Mouse (Mus musculus) MEL (cell line): ENCODE measurements around the gene Ttc6.

Experiments
- CTCF ChIP-seq, 3 experiments: IDR thresholded peaks in 2 of 3; conservative IDR thresholded peaks in 1 of 3; 2 replicates each; pipeline ENCODE4 v1.5.1; 2011 to 2012; ENCODE audit warnings: low read length in 3 of 3, low read depth in 2 of 3, mild to moderate bottlenecking in 2 of 3, improper control_type of control experiment in 1 of 3, inconsistent platforms in 1 of 3, mixed read lengths in 1 of 3, moderate library complexity in 1 of 3; ENCODE audit not compliant: control insufficient read depth in 1 of 3, insufficient read depth in 1 of 3, poor library complexity in 1 of 3, severe bottlenecking in 1 of 3
- E2F4 ChIP-seq: IDR thresholded peaks from 2 replicates; pipeline ENCODE4 v1.6.1; 2011; ENCODE audit warnings: low read depth, low read length, improper control_type of control experiment, borderline replicate concordance
- EP300 ChIP-seq, 2 experiments: IDR thresholded peaks; 2 replicates each; pipeline ENCODE4 v1.6.1; 2011; ENCODE audit warnings: improper control_type of control experiment in 2 of 2, low read length in 2 of 2, low read depth in 1 of 2, mild to moderate bottlenecking in 1 of 2
- GATA1 ChIP-seq: IDR thresholded peaks from 2 replicates; pipeline ENCODE4 v1.6.1; 2011; ENCODE audit warnings: low read depth, low read length, improper control_type of control experiment
- MEF2A ChIP-seq: IDR thresholded peaks from 2 replicates; pipeline ENCODE4 v1.6.1; 2014; ENCODE audit warnings: low read depth, mild to moderate bottlenecking, inconsistent platforms, low read length, improper control_type of control experiment; ENCODE audit not compliant: poor library complexity, insufficient replicate concordance, severe bottlenecking; ENCODE audit errors: extremely low read depth
- MXI1 ChIP-seq: IDR thresholded peaks from 2 replicates; pipeline ENCODE4 v1.6.1; 2011; ENCODE audit warnings: mild to moderate bottlenecking, low read depth, low read length, improper control_type of control experiment
- POLR2A ChIP-seq, 2 experiments: IDR thresholded peaks; 2 replicates each; pipeline ENCODE4 v1.6.1; 2011 to 2012; ENCODE audit warnings: low read length in 2 of 2, mild to moderate bottlenecking in 2 of 2, control low read depth in 1 of 2, improper control_type of control experiment in 1 of 2, low read depth in 1 of 2, moderate library complexity in 1 of 2; ENCODE audit not compliant: control insufficient read depth in 1 of 2, insufficient read depth in 1 of 2, poor library complexity in 1 of 2
- POLR2AphosphoS5 ChIP-seq: IDR thresholded peaks from 2 replicates; pipeline ENCODE4 v1.6.1; 2012; ENCODE audit warnings: low read depth, borderline replicate concordance, mild to moderate bottlenecking, inconsistent platforms, low read length, moderate library complexity, mixed read lengths
- TAL1 ChIP-seq: IDR thresholded peaks from 2 replicates; pipeline ENCODE4 v1.6.1; 2012; ENCODE audit warnings: mild to moderate bottlenecking, inconsistent platforms, low read length, moderate library complexity, mixed read lengths
- TCF12 ChIP-seq: IDR thresholded peaks from 2 replicates; pipeline ENCODE4 v1.6.1; 2014; ENCODE audit warnings: low read depth, mild to moderate bottlenecking, inconsistent platforms, low read length, improper control_type of control experiment, moderate library complexity

GRCm38 (mm10) chr12:57514552-57514951 lies 49.4 kb upstream of the Ttc6 start:
- TF ChIP-seq MXI1, result no peak
- no peak for TF ChIP-seq GATA1
- no peak for TF ChIP-seq E2F4
- TF ChIP-seq POLR2A (IDR thresholded peaks at IDR 0.05; ENCODE audit: control insufficient read depth in 1 of 2, insufficient read depth in 1 of 2, low read depth in 1 of 2, low read length in 2 of 2, poor library complexity in 1 of 2), result no peak
- TF ChIP-seq EP300 (IDR thresholded peaks at IDR 0.05; ENCODE audit: low read depth in 1 of 2, low read length in 2 of 2), result no peak
- TF ChIP-seq CTCF (IDR thresholded peaks at IDR 0.05 in 2 of 3, conservative IDR thresholded peaks at IDR 0.05 in 1 of 3; ENCODE audit: control insufficient read depth in 1 of 3, insufficient read depth in 1 of 3, low read depth in 2 of 3, low read length in 3 of 3, poor library complexity in 1 of 3, severe bottlenecking in 1 of 3), result peak in 1 of 3 experiments; percentile 23; a peak in 2 of 6 replicates
- TF ChIP-seq TAL1, result no peak
- TF ChIP-seq TCF12, result no peak
- no peak for TF ChIP-seq POLR2AphosphoS5
- no peak for TF ChIP-seq MEF2A
